Mouse (Mus musculus) MEL (cell line): Measurements from ENCODE around the gene Zp1.

Experiments
- CTCF ChIP-seq, 3 experiments: IDR thresholded peaks in 2 of 3; conservative IDR thresholded peaks in 1 of 3; 2 replicates each; pipeline ENCODE4 v1.5.1; 2011 to 2012; ENCODE audit warnings: low read length in 3 of 3, low read depth in 2 of 3, mild to moderate bottlenecking in 2 of 3, improper control_type of control experiment in 1 of 3, inconsistent platforms in 1 of 3, mixed read lengths in 1 of 3, moderate library complexity in 1 of 3; ENCODE audit not compliant: control insufficient read depth in 1 of 3, insufficient read depth in 1 of 3, poor library complexity in 1 of 3, severe bottlenecking in 1 of 3
- E2F4 ChIP-seq: IDR thresholded peaks from 2 replicates; pipeline ENCODE4 v1.6.1; 2011; ENCODE audit warnings: low read depth, low read length, improper control_type of control experiment, borderline replicate concordance
- MEF2A ChIP-seq: IDR thresholded peaks from 2 replicates; pipeline ENCODE4 v1.6.1; 2014; ENCODE audit warnings: low read depth, mild to moderate bottlenecking, inconsistent platforms, low read length, improper control_type of control experiment; ENCODE audit not compliant: poor library complexity, insufficient replicate concordance, severe bottlenecking; ENCODE audit errors: extremely low read depth
- POLR2A ChIP-seq, 2 experiments: IDR thresholded peaks; 2 replicates each; pipeline ENCODE4 v1.6.1; 2011 to 2012; ENCODE audit warnings: low read length in 2 of 2, mild to moderate bottlenecking in 2 of 2, control low read depth in 1 of 2, improper control_type of control experiment in 1 of 2, low read depth in 1 of 2, moderate library complexity in 1 of 2; ENCODE audit not compliant: control insufficient read depth in 1 of 2, insufficient read depth in 1 of 2, poor library complexity in 1 of 2
- POLR2AphosphoS5 ChIP-seq: IDR thresholded peaks from 2 replicates; pipeline ENCODE4 v1.6.1; 2012; ENCODE audit warnings: low read depth, borderline replicate concordance, mild to moderate bottlenecking, inconsistent platforms, low read length, moderate library complexity, mixed read lengths
- TBP ChIP-seq: IDR thresholded peaks from 2 replicates; pipeline ENCODE4 v1.8.0; 2011; ENCODE audit warnings: low read depth, low read length, improper control_type of control experiment
- ZC3H11A ChIP-seq: IDR thresholded peaks from 2 replicates; pipeline ENCODE4 v1.6.1; 2012; ENCODE audit warnings: low read depth, mild to moderate bottlenecking, inconsistent platforms, low read length, improper control_type of control experiment
- ZNF384 ChIP-seq: IDR thresholded peaks from 2 replicates; pipeline ENCODE4 v1.6.1; 2012; ENCODE audit warnings: low read depth, mild to moderate bottlenecking, inconsistent platforms, low read length, improper control_type of control experiment

DNA sequence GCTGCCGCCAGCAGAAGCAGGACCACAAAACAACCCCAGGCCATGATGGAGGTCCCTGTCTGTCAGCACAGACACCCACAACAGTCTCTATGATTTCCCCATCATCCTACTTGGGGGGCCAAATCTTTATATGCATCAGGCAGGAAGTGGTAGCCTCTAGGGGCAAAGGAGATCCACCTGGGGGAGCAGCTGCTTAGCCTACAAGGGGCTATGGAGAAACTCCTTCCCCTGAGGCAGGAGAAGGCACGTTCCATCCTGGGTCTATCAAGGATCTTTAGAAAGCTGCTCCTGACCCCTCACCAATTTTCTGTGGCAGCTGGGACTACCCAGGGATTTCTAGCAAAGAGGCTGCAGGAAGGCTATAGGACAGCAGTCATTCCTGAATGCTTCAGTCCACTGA is at the start of gene Zp1:
- TF ChIP-seq TBP: no peak
- no peak for TF ChIP-seq POLR2A (IDR thresholded peaks at IDR 0.05; ENCODE audit: control insufficient read depth in 1 of 2, insufficient read depth in 1 of 2, low read depth in 1 of 2, low read length in 2 of 2, poor library complexity in 1 of 2)
- TF ChIP-seq CTCF (IDR thresholded peaks at IDR 0.05 in 2 of 3, conservative IDR thresholded peaks at IDR 0.05 in 1 of 3; ENCODE audit: control insufficient read depth in 1 of 3, insufficient read depth in 1 of 3, low read depth in 2 of 3, low read length in 3 of 3, poor library complexity in 1 of 3, severe bottlenecking in 1 of 3): no peak
- no peak for TF ChIP-seq ZC3H11A
- no peak for TF ChIP-seq ZNF384
- TF ChIP-seq POLR2AphosphoS5: no peak
- no peak for TF ChIP-seq E2F4
- no peak for TF ChIP-seq MEF2A
